Mouse (Mus musculus) testis, adult 2 months (tissue): ENCODE data around the gene Dnah11. TPM values are rescaled to one million over a fixed set of nuclear protein-coding genes. Genes with fewer than 3 reads are reported as not detected.

ENCODE experiments used
- H3K27ac ChIP-seq: fragments of 200-500 bp; 2 replicates; pipeline ENCODE4 v1.5.1; 2012; ENCODE audit warnings: low read depth, low read length; ENCODE audit not compliant: control insufficient read depth, insufficient read depth
- H3K27me3 ChIP-seq: fragments of 200-500 bp; 2 replicates; pipeline ENCODE4 v1.6.1; 2012; ENCODE audit warnings: mild to moderate bottlenecking, low read length, moderate library complexity; ENCODE audit not compliant: control insufficient read depth, insufficient read depth
- H3K36me3 ChIP-seq: fragments of 200-500 bp; 2 replicates; pipeline ENCODE4 v1.6.1; 2012; ENCODE audit warnings: mild to moderate bottlenecking, low read length; ENCODE audit not compliant: control insufficient read depth, insufficient read depth
- H3K4me1 ChIP-seq: fragments of 200-500 bp; 2 replicates; pipeline ENCODE4 v1.6.1; 2012; ENCODE audit warnings: low read length; ENCODE audit not compliant: control insufficient read depth, insufficient read depth
- H3K4me3 ChIP-seq: fragments of 200-500 bp; 2 replicates; pipeline ENCODE4 v1.5.1; 2012; ENCODE audit warnings: low read depth, mild to moderate bottlenecking, low read length, moderate library complexity, mixed read lengths; ENCODE audit not compliant: control insufficient read depth
- CTCF ChIP-seq: fragments of 200-500 bp; IDR thresholded peaks from 2 replicates; pipeline ENCODE4 v1.5.1; 2012; ENCODE audit warnings: low read depth, mild to moderate bottlenecking, inconsistent platforms, low read length, moderate library complexity; ENCODE audit not compliant: control insufficient read depth, insufficient read depth, insufficient replicate concordance
- POLR2A ChIP-seq: fragments of 200-500 bp; IDR thresholded peaks from 2 replicates; pipeline ENCODE4 v1.6.1; 2012; ENCODE audit warnings: low read depth, mild to moderate bottlenecking, inconsistent platforms, low read length, moderate library complexity; ENCODE audit not compliant: control insufficient read depth
- polyA plus RNA-seq: library from polyadenylated mRNA; depleted of rRNA; stranded (reverse); fragments of >200 nt; gene quantifications from 2 replicates; pipeline ENCODE4 v1.2.3, GENCODE M21; 2012

Dnah11 gene
- polyA plus RNA-seq, 1 experiment: 0.22 TPM

DNA sequence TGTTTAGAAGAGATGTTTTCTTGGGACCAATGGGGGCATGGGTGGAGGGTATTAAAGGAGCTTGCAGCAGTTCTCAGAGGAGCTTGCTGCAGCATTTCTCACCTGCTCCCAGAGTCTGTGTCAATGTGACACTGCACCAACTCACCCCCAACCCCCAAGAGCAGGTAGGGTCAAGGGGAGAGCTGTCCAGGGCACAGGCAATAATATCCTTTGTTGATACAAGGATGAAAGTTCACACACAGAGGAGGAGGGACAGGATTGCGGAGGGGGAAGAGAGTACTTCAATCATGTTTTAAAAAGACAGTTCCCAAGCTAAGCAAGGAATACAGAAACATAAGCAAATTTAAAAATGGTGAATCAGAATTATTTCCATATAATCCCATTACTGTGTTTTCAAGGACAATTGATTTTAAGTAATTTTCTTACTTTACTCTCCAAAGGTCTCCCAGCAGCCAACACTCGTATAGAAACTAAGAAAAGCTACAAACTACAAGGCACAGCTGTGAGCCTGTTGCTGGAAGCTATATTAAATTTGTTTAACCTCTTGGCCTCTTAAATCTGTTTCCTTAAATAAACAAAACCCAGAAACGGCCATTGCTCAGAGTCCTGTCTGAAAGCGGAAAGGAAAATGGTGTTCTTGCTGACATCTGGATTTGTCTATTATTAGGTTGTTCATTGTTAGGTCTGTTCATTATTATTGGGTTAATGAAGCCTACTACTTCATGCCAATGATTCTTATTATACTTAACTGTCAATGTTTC lies 12.5 kb downstream of the Dnah11 start:
- no peaks in the 10 kb centered on the region for H3K36me3 ChIP-seq
- TF ChIP-seq CTCF: no peak
- TF ChIP-seq POLR2A: no peak
- no peak overlapping the region for H3K27ac ChIP-seq
- no peak overlapping the region for H3K4me3 ChIP-seq
- H3K4me1 ChIP-seq: no peaks in the 10 kb centered on the region
- no peaks in the 10 kb centered on the region for H3K27me3 ChIP-seq

- no peaks in the 10 kb centered on the region for H3K36me3 ChIP-seq
- TF ChIP-seq CTCF (no peak), POLR2A (no peak)
- no peak overlapping the region for H3K4me3 ChIP-seq
- no peaks in the 10 kb centered on the region for H3K4me1 ChIP-seq
- H3K27me3 ChIP-seq: no peaks in the 10 kb centered on the region
- H3K27ac ChIP-seq: no peak overlapping the region
Measured at GRCm38 (mm10) chr12:118184731-118185130, 14.1 kb downstream of the Dnah11 start.

DNA sequence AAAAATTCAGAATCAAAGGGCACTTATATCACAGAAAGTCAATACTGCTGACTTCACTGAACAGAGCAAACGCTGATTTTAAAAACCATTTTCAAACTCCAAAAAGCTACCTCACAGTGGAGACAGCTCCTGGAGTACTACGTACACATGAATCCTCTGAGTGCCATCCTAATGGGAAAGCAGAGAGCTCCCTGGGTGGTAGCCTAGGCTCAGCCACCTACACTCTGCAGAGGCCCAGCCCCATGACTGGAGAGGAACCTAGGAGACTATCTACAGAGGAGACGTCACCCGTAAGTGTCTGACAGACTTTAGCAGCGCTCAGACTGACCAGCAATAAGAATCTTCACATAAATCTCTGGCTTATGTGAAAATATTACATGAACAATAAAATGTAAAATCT lies 21.1 kb downstream of the Dnah11 start:
- Histone ChIP-seq H3K4me3 (no peak overlapping the region), H3K27ac (no peak overlapping the region), H3K4me1 (no peaks in the 10 kb centered on the region), H3K36me3 (no peaks in the 10 kb centered on the region), H3K27me3 (no peaks in the 10 kb centered on the region)
- TF ChIP-seq CTCF: no peak
- TF ChIP-seq POLR2A: no peak

- Histone ChIP-seq H3K36me3 (no peaks in the 10 kb centered on the region), H3K4me3 (no peak overlapping the region), H3K27ac (no peak overlapping the region), H3K27me3 (no peaks in the 10 kb centered on the region), H3K4me1 (no peaks in the 10 kb centered on the region)
- no peak for TF ChIP-seq POLR2A
- no peak for TF ChIP-seq CTCF
Measured at GRCm38 (mm10) chr12:118164785-118165184, 34.1 kb downstream of the Dnah11 start.

- Histone ChIP-seq H3K4me3 (no peak overlapping the region), H3K4me1 (no peaks in the 10 kb centered on the region), H3K27me3 (no peaks in the 10 kb centered on the region), H3K36me3 (no peaks in the 10 kb centered on the region), H3K27ac (no peak overlapping the region)
- no peak for TF ChIP-seq CTCF
Measured at GRCm38 (mm10) chr12:118156986-118157385, 41.9 kb downstream of the Dnah11 start.

DNA sequence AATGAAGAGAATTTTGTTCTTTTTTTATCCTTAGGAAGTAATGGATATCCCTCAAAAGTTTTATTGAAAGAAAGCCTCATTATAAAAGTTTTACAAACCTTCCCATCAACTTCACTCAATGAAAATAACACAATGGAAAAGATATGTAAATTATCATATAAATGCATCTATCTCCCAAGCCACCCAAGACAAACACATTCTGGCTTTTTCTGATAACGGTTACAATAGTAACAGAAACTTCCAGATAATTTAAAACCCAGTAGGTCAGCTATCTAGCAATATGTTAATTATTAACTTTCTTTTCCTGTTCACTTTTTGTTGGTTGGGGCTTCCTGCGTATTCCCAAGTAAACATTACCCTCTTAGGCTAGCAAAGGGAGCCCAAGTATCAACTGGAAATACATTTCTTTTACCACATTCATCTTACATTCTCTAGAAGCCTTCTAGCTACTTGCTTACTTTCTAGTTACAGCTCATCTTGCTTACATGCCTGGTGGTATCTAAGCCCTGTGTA lies 51.3 kb downstream of the Dnah11 start:
- no peak overlapping the region for H3K27ac ChIP-seq
- no peaks in the 10 kb centered on the region for H3K36me3 ChIP-seq
- TF ChIP-seq CTCF: no peak
- no peak for TF ChIP-seq POLR2A
- no peak overlapping the region for H3K4me3 ChIP-seq
- H3K4me1 ChIP-seq: no peaks in the 10 kb centered on the region
- no peaks in the 10 kb centered on the region for H3K27me3 ChIP-seq

GRCm38 (mm10) chr12:118128116-118128515 lies 70.7 kb downstream of the Dnah11 start:
- H3K27ac ChIP-seq: no peak overlapping the region

GRCm38 (mm10) chr12:118119668-118120067 lies 79.2 kb downstream of the Dnah11 start:
- Histone ChIP-seq H3K27ac (no peak overlapping the region), H3K4me3 (no peak overlapping the region), H3K4me1 (no peaks in the 10 kb centered on the region), H3K36me3 (no peaks in the 10 kb centered on the region), H3K27me3 (no peaks in the 10 kb centered on the region)
- TF ChIP-seq POLR2A: 0 out of 2 replicates have a peak, but pooled peaks have one; percentile 19
- no peak for TF ChIP-seq CTCF

More at GRCm38 (mm10) chr12:118128116-118128515, 70.7 kb downstream of the Dnah11 start:
- H3K4me3 ChIP-seq: no peak overlapping the region
- no peaks in the 10 kb centered on the region for H3K4me1 ChIP-seq
- H3K27me3 ChIP-seq: no peaks in the 10 kb centered on the region
- TF ChIP-seq POLR2A: no peak
- TF ChIP-seq CTCF: no peak
- no peaks in the 10 kb centered on the region for H3K36me3 ChIP-seq
